Mouse (Mus musculus) layer of hippocampus, adult 9-11 months (tissue): ENCODE data around the gene Vmn2r78.
"Not testable (repeated sequence)": the region's sequence is repeated elsewhere in the genome, so short reads cannot be mapped to it uniquely, and the experiment has no call there.

ENCODE experiments used
- DNase-seq: peaks from one replicate; pipeline ENCODE4 v3.0.0; 2022

The Vmn2r78 gene

GRCm38 (mm10) chr7:86914794-86915193 is at the start of gene Vmn2r78:
Vmn2r78 (plus strand) TSS chr7:86915094.
- DNase-seq, result not testable (repeated sequence)

DNA sequence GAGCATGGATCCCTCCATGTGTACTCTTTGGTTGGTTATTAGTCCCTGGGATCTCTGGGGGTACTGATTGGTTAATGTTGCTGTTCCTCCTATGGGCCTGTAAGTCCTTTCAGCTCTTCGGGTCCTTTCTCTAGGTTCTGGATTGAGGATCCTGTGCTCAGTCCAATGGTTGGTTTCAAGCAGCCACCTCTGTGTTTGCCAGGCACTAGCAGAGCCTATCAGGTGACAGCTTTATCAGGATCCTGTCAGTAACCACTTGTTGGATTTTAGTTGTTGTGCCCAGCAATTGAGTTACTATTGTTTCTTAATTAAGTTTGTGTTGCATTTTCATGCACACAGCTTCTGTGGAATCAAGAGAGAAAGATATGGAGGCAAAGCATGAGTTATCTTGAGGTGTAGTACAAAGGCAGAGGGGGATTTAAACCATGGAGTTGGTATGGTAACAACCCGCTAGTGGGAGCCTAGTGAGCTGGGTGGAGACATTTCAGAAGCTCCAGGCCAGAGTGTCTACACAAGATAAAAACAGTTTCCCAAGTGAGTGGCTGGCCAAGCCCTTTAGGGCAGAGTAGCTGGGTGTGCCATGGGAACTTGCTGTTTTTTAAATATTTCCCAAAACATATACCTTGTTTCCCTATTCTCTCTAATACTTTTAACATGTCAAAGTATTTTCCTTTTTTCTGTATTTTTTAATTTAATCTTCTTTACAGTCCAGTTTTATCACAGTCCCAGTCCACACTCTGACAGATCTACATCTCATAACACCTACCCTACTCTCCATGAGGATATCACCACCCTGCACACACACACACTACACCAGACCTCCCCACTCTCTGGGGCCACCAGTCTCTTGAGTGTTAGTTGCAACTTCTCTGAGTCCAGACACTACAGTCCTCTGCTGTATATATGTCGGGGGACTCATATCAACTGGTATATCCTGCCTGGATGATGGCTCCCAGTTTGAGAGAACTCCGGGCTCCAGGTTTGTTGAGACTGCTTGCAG is 25.1 kb upstream of the Vmn2r78 start:
- DNase-seq, result no peak

DNA sequence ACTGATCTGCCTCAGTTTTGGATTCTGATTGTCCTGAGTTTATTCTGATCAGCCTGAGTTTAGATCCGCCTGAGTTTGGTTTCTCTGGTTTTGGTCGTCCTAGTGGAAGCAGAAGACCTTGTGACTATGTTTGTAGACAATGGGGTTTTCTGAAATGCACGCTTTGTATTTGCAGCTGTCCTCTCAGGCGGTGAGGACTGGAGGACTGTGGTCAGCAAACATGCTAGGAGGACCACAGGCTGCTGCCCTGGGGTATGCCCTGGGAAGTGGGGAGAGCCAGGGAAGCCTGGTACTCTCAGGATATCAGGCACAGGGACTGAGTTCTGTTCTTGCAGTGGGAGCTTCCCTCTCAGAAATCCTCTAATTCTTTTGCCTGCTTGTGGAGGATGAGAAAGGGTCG is 22.4 kb downstream of the Vmn2r78 start:
- no peak for DNase-seq

GRCm38 (mm10) chr7:86994700-86995099 is 79.8 kb downstream of the Vmn2r78 start:
- no peak for DNase-seq

DNA sequence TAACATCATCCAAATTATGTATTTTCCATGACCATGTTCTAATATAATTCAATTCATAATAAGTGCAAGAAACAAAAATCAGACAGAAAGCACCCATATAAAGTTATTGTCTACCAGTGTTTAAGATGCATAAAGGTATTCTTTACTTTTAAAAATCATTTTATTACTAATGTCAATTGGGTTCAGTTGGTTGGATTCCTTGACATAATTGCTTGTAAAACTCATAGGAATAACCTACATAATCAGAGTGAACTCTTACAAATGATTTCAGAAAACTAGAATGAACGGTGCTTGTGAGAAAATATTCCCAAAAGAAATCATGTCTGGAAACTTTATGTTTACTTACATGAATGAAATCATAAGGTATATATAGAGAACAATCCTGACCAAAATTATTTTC is 80.9 kb downstream of the Vmn2r78 start, which contains the start of gene Vmn2r79:
Vmn2r79 (plus strand) TSS at position 301 of the 400 bp plus-strand sequence.
- DNase-seq, result not testable (repeated sequence)
